Mouse (Mus musculus) CH12.LX (cell line): Measurements from ENCODE around the gene Fbf1. TPM values are rescaled to one million over a fixed set of nuclear protein-coding genes. Genes with fewer than 3 reads are reported as not detected.

Source experiments
- DNase-seq: peaks from one replicate; pipeline ENCODE4 v3.0.0-alpha.2; 2013; ENCODE audit errors: extremely low read depth
- H3K27ac ChIP-seq: 2 replicates; pipeline ENCODE4 v1.5.1; 2012; ENCODE audit warnings: low read depth, mild to moderate bottlenecking, control low read depth, moderate library complexity; ENCODE audit not compliant: insufficient read depth
- H3K27me3 ChIP-seq: replicated peaks from 2 replicates; pipeline ENCODE3; 2012; ENCODE audit warnings: inconsistent platforms
- H3K36me3 ChIP-seq, 2 experiments: replicated peaks in 1 of 2; 2 replicates each; pipeline versions ENCODE3 to v1.6.1; 2012; ENCODE audit warnings: inconsistent platforms in 1 of 2, low read length in 1 of 2, mild to moderate bottlenecking in 1 of 2, mixed read lengths in 1 of 2, moderate library complexity in 1 of 2; ENCODE audit not compliant: control insufficient read depth in 1 of 2, insufficient read depth in 1 of 2
- H3K4me1 ChIP-seq, 2 experiments: 2 replicates each; pipeline ENCODE4 v1.6.1; 2012; ENCODE audit warnings: inconsistent platforms in 1 of 2, moderate library complexity in 1 of 2; ENCODE audit not compliant: insufficient read depth in 2 of 2, control insufficient read depth in 1 of 2
- H3K4me2 ChIP-seq: 2 replicates; pipeline ENCODE4 v1.6.1; 2012; ENCODE audit warnings: low read depth, mild to moderate bottlenecking, control low read depth; ENCODE audit not compliant: poor library complexity, insufficient read depth, severe bottlenecking
- H3K4me3 ChIP-seq, 3 experiments: fragments of 150-350 bp in 1 of 3; sonication (generic) in 1 of 3; replicated peaks in 1 of 3; 2 replicates each; pipeline versions ENCODE3 to v1.5.1; 2011 to 2012; ENCODE audit warnings: low read depth in 2 of 3, low read length in 2 of 3, mild to moderate bottlenecking in 2 of 3, moderate library complexity in 2 of 3, control low read depth in 1 of 3, improper control_type of control experiment in 1 of 3, inconsistent platforms in 1 of 3, mixed read lengths in 1 of 3; ENCODE audit not compliant: poor library complexity in 1 of 3
- H3K79me2 ChIP-seq: replicated peaks from 2 replicates; pipeline ENCODE4 v1.6.1; 2012; ENCODE audit warnings: mild to moderate bottlenecking, moderate library complexity; ENCODE audit not compliant: control insufficient read depth, poor library complexity, insufficient read depth, severe bottlenecking; ENCODE audit errors: extremely low read depth
- H3K9ac ChIP-seq: 2 replicates; pipeline ENCODE4 v1.6.1; 2012; ENCODE audit warnings: low read depth, mild to moderate bottlenecking, control low read depth, moderate library complexity; ENCODE audit not compliant: insufficient read depth
- H3K9me3 ChIP-seq: replicated peaks from 2 replicates; pipeline ENCODE3; 2012; ENCODE audit warnings: low read length, inconsistent platforms, mixed read lengths
- BHLHE40 ChIP-seq: IDR thresholded peaks from 2 replicates; pipeline ENCODE4 v1.6.1; 2011; ENCODE audit warnings: mild to moderate bottlenecking, low read depth, low read length, improper control_type of control experiment
- CHD1 ChIP-seq: IDR thresholded peaks from 2 replicates; pipeline ENCODE4 v1.6.1; 2012; ENCODE audit warnings: low read depth, low read length, improper control_type of control experiment, inconsistent platforms
- CHD2 ChIP-seq: IDR thresholded peaks from 2 replicates; pipeline ENCODE4 v1.6.1; 2011; ENCODE audit warnings: low read length, improper control_type of control experiment
- CTCF ChIP-seq, 2 experiments: IDR thresholded peaks in 1 of 2; conservative IDR thresholded peaks in 1 of 2; 2 replicates each; pipeline ENCODE4 v1.5.1; 2011 to 2012; ENCODE audit warnings: low read depth in 2 of 2, low read length in 2 of 2, improper control_type of control experiment in 1 of 2, inconsistent platforms in 1 of 2, mild to moderate bottlenecking in 1 of 2, moderate library complexity in 1 of 2
- E2F4 ChIP-seq: IDR thresholded peaks from 2 replicates; pipeline ENCODE4 v1.6.1; 2011; ENCODE audit warnings: low read depth, low read length, improper control_type of control experiment; ENCODE audit not compliant: insufficient replicate concordance
- EP300 ChIP-seq: IDR thresholded peaks from 2 replicates; pipeline ENCODE4 v1.6.1; 2011; ENCODE audit warnings: low read length, improper control_type of control experiment
- ETS1 ChIP-seq: conservative IDR thresholded peaks from 2 replicates; pipeline ENCODE4 v1.6.1; 2012; ENCODE audit warnings: low read depth, mild to moderate bottlenecking, inconsistent platforms, low read length, improper control_type of control experiment, moderate library complexity
- GABPA ChIP-seq: IDR thresholded peaks from 2 replicates; pipeline ENCODE4 v1.6.1; 2012; ENCODE audit warnings: low read depth, low read length, improper control_type of control experiment, inconsistent platforms; ENCODE audit not compliant: insufficient replicate concordance
- HCFC1 ChIP-seq: IDR thresholded peaks from 2 replicates; pipeline ENCODE4 v1.6.1; 2012; ENCODE audit warnings: low read depth, mild to moderate bottlenecking, inconsistent platforms, low read length, improper control_type of control experiment
- IRF4 ChIP-seq: IDR thresholded peaks from 2 replicates; pipeline ENCODE4 v1.6.1; 2014; ENCODE audit warnings: low read depth, mild to moderate bottlenecking, inconsistent platforms, low read length, improper control_type of control experiment
- JUND ChIP-seq: conservative IDR thresholded peaks from 2 replicates; pipeline ENCODE4 v1.6.1; 2011; ENCODE audit warnings: low read depth, low read length, improper control_type of control experiment
- MAFK ChIP-seq: IDR thresholded peaks from 2 replicates; pipeline ENCODE4 v1.6.1; 2011; ENCODE audit warnings: low read length, improper control_type of control experiment; ENCODE audit not compliant: insufficient replicate concordance
- MAX ChIP-seq: IDR thresholded peaks from 2 replicates; pipeline ENCODE4 v1.6.1; 2011; ENCODE audit warnings: low read length, improper control_type of control experiment
- MAZ ChIP-seq: IDR thresholded peaks from 2 replicates; pipeline ENCODE4 v1.6.1; 2012; ENCODE audit warnings: low read depth, mild to moderate bottlenecking, inconsistent platforms, low read length, improper control_type of control experiment, moderate library complexity
- MEF2A ChIP-seq: IDR thresholded peaks from 2 replicates; pipeline ENCODE4 v1.6.1; 2014; ENCODE audit warnings: low read depth, mild to moderate bottlenecking, inconsistent platforms, low read length, improper control_type of control experiment, borderline replicate concordance
- MXI1 ChIP-seq: IDR thresholded peaks from 2 replicates; pipeline ENCODE4 v1.6.1; 2011; ENCODE audit warnings: mild to moderate bottlenecking, low read depth, low read length, improper control_type of control experiment
- NRF1 ChIP-seq: IDR thresholded peaks from 2 replicates; pipeline ENCODE4 v1.6.1; 2014; ENCODE audit warnings: low read depth, mild to moderate bottlenecking, inconsistent platforms, low read length, improper control_type of control experiment, moderate library complexity
- POLR2A ChIP-seq: IDR thresholded peaks from 2 replicates; pipeline ENCODE4 v1.6.1; 2011; ENCODE audit warnings: low read depth, mild to moderate bottlenecking, improper control_type of control experiment, low read length
- POLR2AphosphoS2 ChIP-seq: IDR thresholded peaks from 2 replicates; pipeline ENCODE4 v1.6.1; 2011; ENCODE audit warnings: low read depth, low read length, improper control_type of control experiment
- RAD21 ChIP-seq: IDR thresholded peaks from 2 replicates; pipeline ENCODE4 v1.6.1; 2011; ENCODE audit warnings: low read depth, mild to moderate bottlenecking, low read length, improper control_type of control experiment, moderate library complexity
- RCOR1 ChIP-seq: conservative IDR thresholded peaks from 2 replicates; pipeline ENCODE4 v1.6.1; 2012; ENCODE audit warnings: low read depth, mild to moderate bottlenecking, inconsistent platforms, low read length, improper control_type of control experiment
- SIN3A ChIP-seq: IDR thresholded peaks from 2 replicates; pipeline ENCODE4 v1.6.1; 2012; ENCODE audit warnings: low read length, improper control_type of control experiment, inconsistent platforms
- TCF12 ChIP-seq: IDR thresholded peaks from 2 replicates; pipeline ENCODE4 v1.6.1; 2014; ENCODE audit warnings: low read depth, mild to moderate bottlenecking, inconsistent platforms, low read length, improper control_type of control experiment
- USF1 ChIP-seq: IDR thresholded peaks from 2 replicates; pipeline ENCODE4 v1.6.1; 2014; ENCODE audit warnings: low read depth, mild to moderate bottlenecking, inconsistent platforms, low read length, improper control_type of control experiment
- USF2 ChIP-seq: conservative IDR thresholded peaks from 2 replicates; pipeline ENCODE4 v1.6.1; 2011; ENCODE audit warnings: low read depth, low read length, improper control_type of control experiment
- ZC3H11A ChIP-seq: IDR thresholded peaks from 2 replicates; pipeline ENCODE4 v1.6.1; 2012; ENCODE audit warnings: low read depth, mild to moderate bottlenecking, inconsistent platforms, low read length, improper control_type of control experiment
- ZKSCAN1 ChIP-seq: IDR thresholded peaks from 2 replicates; pipeline ENCODE4 v1.6.1; 2012; ENCODE audit warnings: low read depth, inconsistent platforms, low read length, improper control_type of control experiment, borderline replicate concordance
- ZMIZ1 ChIP-seq: IDR thresholded peaks from 2 replicates; pipeline ENCODE4 v1.6.1; 2012; ENCODE audit warnings: low read depth, mild to moderate bottlenecking, inconsistent platforms, low read length, improper control_type of control experiment
- ZNF384 ChIP-seq: IDR thresholded peaks from 2 replicates; pipeline ENCODE4 v1.6.1; 2012; ENCODE audit warnings: low read depth, low read length, improper control_type of control experiment, inconsistent platforms
- dilution Hi-C: fragments of 300-500 bp; cut with MboI; formaldehyde crosslinking; loops from 2 replicates; pipeline ENCODE4 v1.14.3; 2020; ENCODE audit warnings: low sequenced_read_pairs; ENCODE audit not compliant: extremely low pct_unique_long_range_greater_than_20kb, extremely low pct_ligation_motif_present
- in situ Hi-C: fragments of 300-500 bp; cut with MboI; formaldehyde crosslinking; loops from 3 replicates; pipeline ENCODE4 v1.14.3; 2019; ENCODE audit warnings: low sequenced_read_pairs, low pct_ligation_motif_present, low pct_unique_long_range_greater_than_20kb, mixed read lengths
- polyA plus RNA-seq: library from polyadenylated mRNA; unstranded; fragments of >175 nt; gene quantifications from 2 replicates; pipeline ENCODE4 v1.2.1, GENCODE M21; 2012; ENCODE audit warnings: low read depth; ENCODE audit not compliant: insufficient read length
- total RNA-seq, 2 experiments: library from RNA; depleted of rRNA; stranded (reverse); fragments of 300-350 nt in 1 of 2; fragments of >200 nt in 1 of 2; gene quantifications; 2 replicates each; pipeline ENCODE4 v1.2.3; 2012 to 2014

Gene Fbf1
- total and polyA plus RNA-seq, 3 experiments: 23.9 to 44.8 (median 39.0) TPM

- dilution Hi-C loops: no loop called here
- H3K27me3 ChIP-seq: no peaks in the 10 kb centered on the region
- TF ChIP-seq ZC3H11A (no peak), GABPA (no peak), E2F4 (no peak), CHD2 (no peak), JUND (no peak), IRF4 (peak; percentile 22; the same call in 1 of the 2 replicates), MAFK (no peak), CTCF (conservative IDR thresholded peaks at IDR 0.05 in 1 of 2, IDR thresholded peaks at IDR 0.05 in 1 of 2; ENCODE audit: low read depth in 2 of 2, low read length in 2 of 2) (no peak), TCF12 (peak; percentile 14; the same call in 1 of the 2 replicates), POLR2AphosphoS2 (no peak), RAD21 (no peak), ZMIZ1 (no peak), ZKSCAN1 (no peak), CHD1 (no peak), POLR2A (no peak), USF2 (no peak), SIN3A (no peak), MXI1 (no peak; the same call in 1 of the 2 replicates), MAZ (no peak), MEF2A (0 out of 2 replicates have a peak, but pooled peaks have one; percentile 32), NRF1 (no peak), USF1 (no peak), HCFC1 (no peak), ETS1 (no peak), ZNF384 (no peak), BHLHE40 (peak; percentile 69), RCOR1 (0 out of 2 replicates have a peak, but pooled peaks have one; percentile 48), MAX (peak; percentile 37; the same call in 1 of the 2 replicates), EP300 (peak; percentile 38; the same call in 1 of the 2 replicates)
- TF ChIP-seq, all 38 proteins: peak for 7
- in situ Hi-C loops: no loop called here
- Histone ChIP-seq H3K36me3 (peaks cover 7 to 31% of the 10 kb centered on the region in 2 experiments), H3K4me1 (peaks cover 21 to 40% of the 10 kb centered on the region in 2 experiments), H3K79me2 (no peaks in the 10 kb centered on the region), H3K9ac (no peak overlapping the region), H3K4me2 (no peak overlapping the region), H3K4me3 (no peak overlapping the region), H3K27ac (no peak overlapping the region), H3K9me3 (peaks cover 2% of the 10 kb centered on the region)
- DNase-seq: peak; percentile 86
These were observed 48.0 kb upstream of the Fbf1 start for GRCm38 (mm10) chr11:116215991-116216390.
